Mouse (Mus musculus): Measurements from ENCODE around the gene Ints4.
A peak's percentile ranks its signal among the peaks of the same experiment; 100 is the strongest.

The Ints4 gene

GRCm38 (mm10) chr7:97546462-97546861 lies 65.7 kb downstream of the Ints4 start:
- DNase-seq, result peak; percentile 31 to 64

- no peak for DNase-seq
Observed at GRCm38 (mm10) chr7:97549301-97549700, 68.5 kb downstream of the Ints4 start.

GRCm38 (mm10) chr7:97550673-97551072 lies 69.9 kb downstream of the Ints4 start:
- no peak for DNase-seq

- DNase-seq, result no peak
Observed at GRCm38 (mm10) chr7:97563576-97563975, 82.8 kb downstream of the Ints4 start.

GRCm38 (mm10) chr7:97569372-97569771 lies 88.6 kb downstream of the Ints4 start:
- DNase-seq, result no peak

- no peak for DNase-seq
Observed at GRCm38 (mm10) chr7:97570389-97570788, 89.6 kb downstream of the Ints4 start.

- DNase-seq, result peak; percentile 51
Observed at GRCm38 (mm10) chr7:97578361-97579066, 97.8 kb downstream of the Ints4 start.

- peak; percentile 95 to 97 for DNase-seq
Observed at GRCm38 (mm10) chr7:97579067-97579975, 98.6 kb downstream of the Ints4 start, which contains the start of the genes Aamdc and Rsf1. Gene Aamdc, minus strand, starts transcription at chr7:97579497. Gene Rsf1, plus strand, starts transcription at chr7:97579889.

GRCm38 (mm10) chr7:97579976-97580842 lies 99.5 kb downstream of the Ints4 start:
- DNase-seq, result peak in 1 of 2 experiments; percentile 51

- DNase-seq, result peak; percentile 85 to 88
Observed at GRCm38 (mm10) chr7:97580843-97581214, 100.1 kb downstream of the Ints4 start.

- no peak for DNase-seq
Observed at GRCm38 (mm10) chr7:97588506-97588905, 107.8 kb downstream of the Ints4 start.

- peak in 1 of 2 experiments; percentile 12 for DNase-seq
Observed at GRCm38 (mm10) chr7:97590488-97590887, 109.7 kb downstream of the Ints4 start.

Data from cerebellum, adult 18-20 months (tissue).